Mouse (Mus musculus): ENCODE data around the gene Arid1a.

DNA sequence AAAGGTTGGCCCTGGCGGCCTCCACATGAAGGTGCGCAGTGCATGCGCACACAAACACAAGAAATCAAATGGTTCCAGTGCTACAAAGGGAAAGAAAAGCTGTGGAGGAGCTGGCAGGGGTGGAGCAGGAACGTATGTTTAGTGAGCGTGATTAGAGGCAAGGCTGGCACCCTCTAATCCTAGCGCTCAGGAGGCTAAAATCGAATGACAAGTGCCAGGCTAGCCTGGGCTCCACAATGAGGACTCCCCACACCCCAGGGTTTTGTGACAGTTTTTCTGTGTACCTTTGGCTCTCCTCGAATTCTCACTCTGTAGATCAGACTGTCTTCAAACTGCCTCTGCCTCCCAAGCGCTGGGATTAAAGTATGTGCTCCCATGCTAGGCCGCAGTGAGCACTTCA lies 103.8 kb downstream of the Arid1a start:
- TF ChIP-seq CTCF (IDR thresholded peaks at IDR 0.05; ENCODE audit: extremely low read depth, insufficient read length, insufficient replicate concordance, low read depth, low read length) = no peak
- no peak for TF ChIP-seq POLR2A (IDR thresholded peaks at IDR 0.05; ENCODE audit: low read depth, low read length)
